Mouse (Mus musculus) right cerebral cortex, postnatal 36 days (tissue): Measurements from ENCODE around the gene Acer3.
A peak's percentile ranks its signal among the peaks of the same experiment; 100 is the strongest.
"Not testable (repeated sequence)": the region's sequence is repeated elsewhere in the genome, so short reads cannot be mapped to it uniquely, and the experiment has no call there.

ENCODE experiments used
- DNase-seq, 2 experiments: peaks; one replicate each; pipeline ENCODE4 v3.0.0; 2022; ENCODE audit warnings: low spot score in 2 of 2, mixed read lengths in 1 of 2

Gene Acer3

DNA sequence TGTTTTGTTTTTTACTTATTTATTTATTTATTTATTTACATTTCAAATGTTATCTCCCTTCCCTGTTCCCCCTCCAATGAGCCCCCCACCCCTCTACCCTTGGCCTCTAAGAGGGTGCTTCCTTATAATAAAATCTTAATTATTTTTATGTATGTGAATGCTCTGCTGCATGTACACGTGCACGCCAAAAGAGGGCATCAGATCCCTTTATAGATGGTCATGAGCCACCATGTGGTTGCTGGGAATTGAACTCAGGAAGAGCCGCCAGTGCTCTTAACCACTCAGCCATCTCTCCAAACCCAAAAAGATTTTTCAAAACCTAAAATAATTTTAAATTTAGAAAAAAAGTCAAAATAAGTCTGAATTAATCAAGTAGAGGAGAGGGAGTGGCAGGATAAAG, 31.4 kb downstream of the Acer3 start:
- no peak for DNase-seq

DNA sequence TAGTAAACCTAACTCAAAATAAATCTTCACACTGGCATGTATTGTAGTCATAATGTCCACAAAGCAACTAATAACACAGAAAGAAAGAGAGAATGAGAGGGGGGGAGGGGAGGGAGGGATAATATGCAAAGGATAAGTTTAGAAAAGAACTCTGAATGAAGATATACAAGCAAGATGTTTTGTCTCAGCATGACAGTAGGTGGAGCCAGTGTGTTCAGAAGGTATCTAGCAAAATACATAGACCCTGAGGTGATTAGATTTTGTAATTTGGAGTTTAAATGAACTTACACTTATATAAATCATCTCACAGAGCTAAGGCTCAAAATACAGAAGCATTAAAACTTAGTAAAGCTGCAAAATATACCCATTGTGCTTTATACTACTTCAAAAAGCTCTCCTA, 44.7 kb downstream of the Acer3 start:
- no peak for DNase-seq

DNA sequence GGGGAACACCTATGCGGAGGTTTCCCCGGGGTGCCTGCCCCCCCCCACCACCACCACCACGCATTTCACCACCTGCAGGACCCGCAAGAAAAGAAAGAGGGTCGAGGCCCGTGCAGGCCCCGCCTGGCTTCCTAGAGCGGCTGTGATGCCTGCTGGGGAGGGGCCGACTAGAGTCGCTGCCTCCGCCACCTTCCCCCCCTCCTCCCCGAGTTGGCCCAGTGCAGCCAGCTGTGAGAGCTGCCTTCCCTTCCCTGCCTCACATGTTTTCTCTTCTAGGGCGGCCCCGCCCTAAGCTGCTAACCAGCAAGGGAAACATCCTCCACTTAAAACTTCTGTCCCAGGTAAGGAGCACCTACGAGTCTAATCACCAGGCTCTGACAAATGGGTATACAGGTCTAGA, 52.8 kb downstream of the Acer3 start:
- DNase-seq: not testable (repeated sequence)

DNA sequence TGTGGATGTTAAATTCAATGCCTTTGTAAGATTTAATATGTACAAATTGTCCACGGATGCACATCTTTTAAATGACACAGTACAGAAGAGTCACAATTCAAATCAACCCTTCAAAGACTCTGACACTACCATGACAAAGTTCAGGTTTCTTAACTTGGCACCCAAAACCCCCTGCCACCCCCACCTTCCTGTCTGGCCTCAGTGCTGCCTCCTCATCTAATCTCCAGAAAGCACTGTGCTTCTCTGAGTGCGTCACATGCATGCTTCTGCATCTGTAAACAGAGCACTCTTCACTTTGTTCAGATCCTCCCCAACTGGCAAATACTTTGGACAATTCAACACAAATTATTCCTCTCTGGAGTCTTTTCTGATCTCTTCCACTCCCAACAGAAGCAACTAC, 68.5 kb downstream of the Acer3 start:
- no peak for DNase-seq

DNA sequence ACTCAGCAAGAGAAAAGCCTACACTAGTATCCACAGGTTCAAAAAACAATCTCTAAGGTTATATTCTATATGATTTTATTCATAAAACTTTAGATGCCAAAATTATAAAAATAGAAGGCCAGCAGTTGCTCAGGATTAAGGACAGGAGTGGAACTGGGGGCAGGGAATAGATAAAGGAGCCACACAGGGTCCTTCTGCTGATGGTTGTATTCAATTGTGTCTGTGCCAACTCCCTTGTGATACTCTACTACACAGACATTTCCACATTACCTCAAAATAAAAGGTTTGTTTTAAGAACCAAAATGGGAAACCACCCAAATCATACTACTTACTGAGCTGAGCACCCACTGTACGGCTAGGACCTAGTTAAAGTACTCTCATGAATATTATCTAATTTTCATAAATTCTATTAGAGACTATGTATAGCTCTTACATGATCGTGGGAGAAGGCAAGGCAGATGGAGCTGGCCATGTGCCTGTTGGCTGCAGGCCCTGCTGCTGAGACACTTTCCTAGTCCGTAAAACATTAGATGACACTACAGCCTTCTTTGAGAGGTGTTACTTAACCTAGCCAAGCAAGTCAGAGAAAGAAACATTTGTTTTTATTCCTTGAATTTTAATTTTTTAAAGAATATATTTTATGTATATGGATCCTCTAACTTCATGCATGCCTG, 84.2 kb downstream of the Acer3 start:
- DNase-seq: peak; percentile 10 to 22

DNA sequence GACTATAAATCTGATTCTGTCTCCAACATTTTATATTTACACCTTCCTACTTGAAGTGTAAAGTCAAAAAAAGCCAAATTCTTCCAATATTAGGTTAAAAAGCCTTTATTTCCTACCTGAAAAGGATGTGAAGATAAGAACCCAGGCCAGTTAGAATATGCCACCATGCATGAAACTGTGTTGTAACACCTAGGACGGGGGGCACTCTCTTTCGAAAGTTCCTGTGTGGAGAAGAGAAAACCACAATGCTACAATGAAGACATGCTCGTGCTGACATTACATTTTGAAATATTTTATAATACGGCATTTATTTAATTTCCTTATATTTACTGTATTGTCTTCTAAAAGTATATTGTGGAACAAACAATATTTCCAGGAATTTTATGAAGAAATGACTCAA, 97.2 kb downstream of the Acer3 start:
- no peak for DNase-seq

DNA sequence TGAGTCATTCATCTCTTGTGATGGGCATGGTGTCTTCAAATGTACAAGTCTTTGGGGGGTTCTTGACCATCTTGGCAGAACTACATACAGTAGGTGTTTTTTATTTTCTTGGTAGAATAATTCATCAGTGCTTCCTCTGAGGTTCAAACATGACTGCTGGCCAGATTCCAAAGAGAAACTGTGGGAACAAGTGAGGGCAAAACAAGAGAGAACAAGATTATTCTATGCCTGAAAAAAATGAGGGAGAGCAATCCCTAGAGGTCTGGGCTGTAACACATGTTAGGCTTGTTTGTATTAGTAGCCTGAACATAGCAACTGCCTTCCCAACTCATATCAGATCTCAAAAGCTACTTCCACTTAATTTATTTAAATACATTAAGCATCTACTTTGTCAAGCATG, 104.3 kb downstream of the Acer3 start:
- DNase-seq: no peak

DNA sequence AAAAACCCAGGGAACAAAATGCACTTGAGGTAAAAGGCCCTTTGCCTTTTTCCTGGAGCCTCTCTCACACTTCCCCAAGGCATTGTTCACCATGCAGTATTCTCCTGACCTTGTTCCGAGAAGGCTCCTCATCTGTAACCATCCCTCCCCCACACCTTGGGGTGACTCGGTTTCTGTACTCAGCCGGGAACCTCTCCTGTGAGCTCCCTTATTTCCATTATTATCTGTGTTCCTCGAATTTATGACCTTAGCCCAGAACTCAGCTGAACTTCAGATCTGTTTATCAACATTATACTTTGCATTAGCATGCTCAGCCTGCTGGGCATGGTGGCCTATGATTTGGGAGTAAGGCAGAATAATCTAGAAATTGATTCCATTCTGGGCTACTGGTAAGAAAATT, 118.1 kb downstream of the Acer3 start:
- no peak for DNase-seq

DNA sequence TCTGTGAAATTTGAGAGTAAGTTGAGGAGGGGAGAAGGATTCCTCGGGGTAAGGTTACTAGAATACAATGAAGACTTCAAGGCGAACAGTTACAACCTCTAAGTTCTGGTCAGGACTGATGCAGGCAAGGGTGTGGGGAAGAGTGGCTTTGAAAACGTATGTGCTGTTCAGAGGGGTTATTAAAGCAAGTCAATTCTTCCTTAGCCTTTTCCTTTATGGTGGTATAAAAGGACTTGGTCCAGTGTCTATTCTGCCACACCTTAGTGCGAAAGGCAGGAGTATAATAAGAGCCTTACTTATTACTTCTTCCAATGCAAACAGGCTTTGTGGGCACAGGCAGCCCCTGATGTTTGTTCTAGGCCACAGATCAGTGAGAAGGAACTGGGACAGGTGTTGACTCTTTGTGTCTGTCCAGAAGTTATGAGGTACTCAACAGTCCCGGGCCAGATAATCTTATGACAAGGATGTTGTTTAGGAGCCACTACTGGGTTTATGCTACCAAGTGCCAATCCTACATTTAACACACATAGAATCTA, 119.4 kb downstream of the Acer3 start:
- DNase-seq: no peak

DNA sequence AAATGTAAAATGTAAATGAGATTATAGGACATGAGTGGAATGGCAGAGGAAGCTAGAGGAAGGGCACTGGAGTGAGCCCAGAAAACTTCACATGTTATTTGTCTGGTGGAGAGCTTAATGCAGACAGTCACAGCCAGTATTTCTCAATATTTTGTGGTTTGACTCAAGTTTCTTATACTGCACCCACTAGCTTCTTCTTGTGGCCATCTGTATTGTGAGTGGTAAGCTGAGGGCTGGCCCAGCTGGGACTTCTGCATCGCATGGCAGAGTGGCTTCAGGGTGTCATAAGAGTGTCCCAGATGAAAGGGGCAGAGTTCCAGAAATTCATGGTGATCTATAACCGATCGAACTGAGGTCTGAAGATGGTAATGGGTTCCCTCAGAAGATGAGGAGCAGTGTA, 120.6 kb downstream of the Acer3 start:
- DNase-seq: no peak

DNA sequence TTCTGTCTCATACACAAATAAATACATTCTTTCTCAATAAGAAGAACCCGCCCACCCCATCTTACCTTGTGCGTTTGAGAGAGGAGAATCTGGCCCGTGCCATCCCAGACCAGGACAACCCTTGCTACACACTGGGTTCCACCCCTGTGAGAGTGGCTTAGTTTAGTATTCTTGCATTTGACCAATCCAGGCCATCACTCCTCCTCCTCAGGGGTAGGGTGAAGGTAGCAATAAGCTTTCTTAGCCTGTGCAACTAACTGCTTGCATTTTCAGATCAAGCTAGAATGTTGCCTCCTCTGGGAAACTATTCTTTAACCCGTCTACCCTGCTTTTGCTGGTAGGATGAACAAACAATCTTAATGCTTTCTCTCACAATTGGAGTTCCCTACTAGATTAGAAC, 121.6 kb downstream of the Acer3 start, which contains the start of gene B3gnt6:
B3gnt6 (minus strand) TSS at position 101 of the 400 bp plus-strand sequence.
- DNase-seq: no peak

DNA sequence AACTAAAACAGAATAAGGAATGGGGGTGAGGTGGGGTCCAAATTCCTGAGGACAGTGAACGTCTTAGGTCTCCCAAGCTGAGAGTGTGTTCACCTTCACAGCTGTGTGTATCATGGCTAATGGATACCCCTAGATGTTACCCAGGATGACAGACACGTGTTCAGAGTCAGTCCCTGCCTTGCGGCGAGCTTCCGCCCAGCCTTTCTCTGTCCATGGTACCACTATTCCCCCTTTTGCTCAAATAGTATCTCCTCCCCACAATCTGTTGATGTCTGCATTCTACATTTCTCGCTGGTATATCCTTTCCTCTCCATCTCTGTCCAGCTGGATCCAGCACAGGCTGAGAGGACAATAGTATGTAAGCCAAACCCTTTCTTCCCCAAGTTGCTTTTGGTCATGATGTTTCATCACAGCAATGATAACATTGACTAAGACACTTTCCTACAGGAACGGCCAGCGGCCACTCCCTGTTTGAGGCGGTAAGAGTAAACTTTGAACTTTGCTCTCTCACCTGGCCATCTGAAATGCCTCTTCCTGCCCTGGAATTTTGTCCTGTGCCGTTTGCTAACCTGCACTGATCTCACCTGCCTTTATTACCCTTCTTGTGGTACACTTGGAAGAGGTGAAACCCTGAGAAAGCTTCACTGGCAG, 125.7 kb downstream of the Acer3 start:
- DNase-seq: no peak

DNA sequence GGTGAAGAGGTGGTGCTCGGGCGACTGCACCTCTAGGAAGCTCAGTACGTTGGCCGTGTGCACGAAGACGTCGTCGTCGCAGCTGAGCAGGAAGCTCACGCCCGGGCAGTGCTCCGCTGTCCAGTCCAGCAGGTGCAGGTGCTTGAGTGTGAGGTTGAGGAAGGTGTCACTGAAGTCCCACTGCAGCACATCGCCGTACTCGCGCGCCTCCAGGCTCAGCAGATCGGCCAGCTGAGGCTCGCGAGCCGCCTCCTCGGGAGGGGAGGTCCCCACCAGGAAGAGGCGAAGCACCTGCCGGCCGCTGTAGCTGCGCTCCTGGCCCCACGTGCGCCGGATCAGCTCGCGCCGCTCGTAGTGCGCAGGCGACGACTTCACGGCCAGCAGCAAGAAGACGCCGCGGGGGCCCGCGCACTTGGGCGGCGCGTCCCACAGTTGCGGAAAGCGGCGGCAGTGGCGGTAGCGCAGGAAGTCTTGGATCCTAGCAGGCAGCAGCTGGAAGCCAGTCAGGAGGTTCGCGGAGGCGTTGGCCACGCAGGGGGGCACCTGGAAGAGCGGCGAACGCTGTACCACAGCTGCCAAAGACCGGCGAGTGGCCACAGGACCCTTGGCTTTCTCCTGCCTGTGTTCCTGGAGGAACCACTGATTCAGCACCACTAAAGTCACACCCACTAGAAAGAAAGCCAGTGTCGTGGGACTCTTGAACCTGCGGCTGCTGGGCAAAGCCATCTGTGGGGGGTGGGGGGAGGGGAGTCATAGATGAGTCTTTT, 126.8 kb downstream of the Acer3 start:
- DNase-seq: no peak

DNA sequence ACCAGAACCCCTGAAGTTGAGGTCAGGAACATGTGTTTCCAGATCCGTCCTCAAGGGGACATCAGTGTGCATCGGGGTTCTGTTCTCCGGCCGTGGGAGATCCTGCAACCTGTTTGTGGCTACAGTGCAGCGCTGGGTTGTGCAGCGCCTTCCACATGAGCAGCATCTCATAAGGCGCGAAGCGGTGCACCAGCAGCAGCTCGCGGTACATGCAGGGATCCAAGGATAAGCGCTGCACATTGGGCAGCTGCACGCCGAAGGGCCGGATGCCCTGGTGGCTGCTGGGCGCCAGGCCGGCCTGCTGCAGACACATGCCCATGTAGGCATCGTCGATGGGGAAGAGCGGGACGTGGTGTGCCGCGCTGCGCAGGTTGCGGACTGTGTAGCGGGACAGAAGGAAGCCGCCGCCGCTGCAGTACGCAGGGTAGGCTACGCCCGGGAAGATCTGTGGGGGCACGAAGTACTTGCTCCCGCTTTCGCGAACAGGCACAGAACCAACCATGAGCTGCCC, 127.4 kb downstream of the Acer3 start:
- no peak for DNase-seq

DNA sequence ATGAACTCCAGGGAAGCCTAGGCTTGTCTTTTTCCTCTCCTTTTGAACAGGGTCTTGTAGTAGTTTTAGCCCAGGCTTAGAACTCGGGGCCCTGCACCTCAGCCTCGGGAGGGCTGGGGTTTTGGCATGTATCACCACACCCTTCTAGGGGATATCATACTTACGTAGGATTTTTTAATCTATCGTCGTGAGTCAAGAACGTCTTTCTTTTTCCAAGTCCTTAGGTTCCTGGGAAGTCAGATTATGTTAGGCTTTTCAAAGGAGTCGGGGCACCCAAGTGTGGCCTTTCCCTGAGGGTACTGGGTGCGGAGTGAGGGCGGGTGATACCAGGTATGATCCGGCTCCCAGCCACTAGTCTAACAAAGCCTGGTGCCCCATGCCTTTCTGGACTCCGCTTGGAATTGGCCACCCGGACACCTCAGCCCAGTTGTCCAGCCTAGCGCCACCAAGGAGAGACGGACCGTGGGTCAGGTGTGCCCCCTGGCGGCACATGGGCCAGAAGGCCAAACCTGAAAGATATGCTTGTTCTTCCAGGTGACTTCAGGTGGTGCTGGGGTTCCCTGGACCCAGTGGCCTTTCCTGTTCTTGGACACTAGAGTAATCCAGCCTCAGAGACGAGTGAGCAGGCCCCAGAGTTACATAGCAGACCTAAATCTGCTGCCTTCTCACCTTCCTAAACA, 129.3 kb downstream of the Acer3 start:
- DNase-seq: no peak

DNA sequence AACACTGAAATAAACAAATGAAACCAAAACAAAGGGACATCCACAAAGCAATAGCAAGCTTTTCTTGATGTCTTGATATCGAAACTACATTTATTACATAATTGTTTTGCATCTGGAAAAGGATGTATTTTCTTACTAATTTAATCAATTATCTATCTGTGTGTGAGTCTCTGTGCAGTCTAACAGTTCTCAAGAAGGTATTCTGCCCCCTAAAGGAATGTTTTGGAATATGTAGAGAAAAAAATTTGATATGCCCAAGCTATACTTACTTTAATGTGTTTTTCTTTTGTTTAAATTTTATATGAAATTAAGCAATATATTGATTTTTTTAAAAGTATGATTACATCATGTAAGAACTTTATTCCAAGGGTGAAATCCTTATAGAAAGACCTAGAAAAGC, 130.4 kb downstream of the Acer3 start:
- DNase-seq: no peak

DNA sequence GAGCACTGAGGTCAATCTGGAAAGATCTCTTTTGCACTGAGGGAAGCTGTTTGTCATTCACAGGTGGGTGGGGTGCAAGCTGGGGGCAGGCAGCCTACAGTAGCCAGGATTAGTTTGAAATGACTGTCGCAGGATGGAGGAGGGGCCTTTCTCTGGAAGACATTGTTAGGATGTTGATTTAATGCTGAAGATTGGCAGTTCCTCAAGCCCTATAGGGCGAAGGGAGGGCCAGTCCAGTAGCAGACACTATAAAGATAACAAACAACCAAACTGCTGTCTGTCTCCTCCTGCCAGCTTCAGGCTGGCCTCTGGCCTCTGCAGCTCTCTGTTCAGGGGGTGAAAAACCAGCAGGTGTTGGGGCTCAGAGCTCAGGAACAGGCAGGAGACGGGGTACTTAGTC, 131.3 kb downstream of the Acer3 start:
- no peak for DNase-seq

DNA sequence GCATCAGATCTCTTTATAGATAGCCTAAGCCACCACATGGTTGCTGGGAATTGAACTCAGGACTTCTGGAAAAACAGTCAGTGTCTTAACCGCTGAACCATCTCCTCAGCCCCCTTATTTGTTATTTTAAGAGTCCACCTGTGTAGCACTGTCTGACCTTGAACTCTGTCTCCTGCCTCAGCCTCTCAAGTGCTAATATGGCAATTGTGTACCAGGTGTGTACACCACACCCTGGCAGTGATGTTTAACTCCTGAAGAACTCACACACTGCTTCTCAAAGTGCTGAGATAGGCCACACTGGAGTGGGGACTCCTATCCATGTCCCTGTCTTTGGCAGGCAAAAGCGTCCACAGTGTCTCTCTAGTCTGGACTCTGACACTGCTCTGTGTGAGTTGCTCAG, 132.3 kb downstream of the Acer3 start:
- no peak for DNase-seq

DNA sequence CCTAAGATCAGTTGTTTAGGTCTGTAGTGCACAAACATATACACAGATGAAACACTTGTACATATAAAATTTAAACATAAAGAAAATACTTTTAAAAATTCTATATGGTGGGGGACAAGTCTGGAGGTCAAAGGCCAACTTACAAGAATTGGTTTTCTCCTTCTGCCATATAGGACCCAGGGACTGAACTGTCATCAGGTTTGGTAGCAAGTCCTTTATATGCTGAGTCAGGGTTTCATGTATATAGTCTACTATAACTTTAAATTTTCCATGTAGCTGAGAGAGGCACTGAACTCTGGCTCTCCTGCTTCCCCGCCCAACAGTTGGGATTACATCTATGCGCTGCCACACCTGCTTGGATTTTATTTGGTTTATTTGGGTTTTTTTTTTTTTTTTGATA, 132.8 kb downstream of the Acer3 start:
- DNase-seq: no peak

DNA sequence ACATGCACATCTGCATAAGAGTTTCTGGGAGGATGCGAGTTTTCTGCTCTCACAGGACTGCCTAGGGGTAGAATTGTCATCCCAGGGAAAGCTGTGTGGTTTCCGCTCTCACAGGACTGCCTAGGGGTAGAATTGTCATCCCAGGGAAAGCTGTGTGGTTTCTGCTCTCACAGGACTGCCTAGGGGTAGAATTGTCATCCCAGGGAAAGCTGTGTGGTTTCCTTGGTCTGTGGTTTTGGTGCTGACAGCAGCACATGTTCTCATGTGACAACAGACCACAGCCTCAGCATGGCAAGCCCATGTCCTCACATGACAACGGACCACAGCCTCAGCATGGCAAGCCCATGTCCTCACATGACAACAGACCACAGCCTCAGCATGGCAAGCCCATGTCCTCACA, 133.7 kb downstream of the Acer3 start:
- not testable (repeated sequence) for DNase-seq

DNA sequence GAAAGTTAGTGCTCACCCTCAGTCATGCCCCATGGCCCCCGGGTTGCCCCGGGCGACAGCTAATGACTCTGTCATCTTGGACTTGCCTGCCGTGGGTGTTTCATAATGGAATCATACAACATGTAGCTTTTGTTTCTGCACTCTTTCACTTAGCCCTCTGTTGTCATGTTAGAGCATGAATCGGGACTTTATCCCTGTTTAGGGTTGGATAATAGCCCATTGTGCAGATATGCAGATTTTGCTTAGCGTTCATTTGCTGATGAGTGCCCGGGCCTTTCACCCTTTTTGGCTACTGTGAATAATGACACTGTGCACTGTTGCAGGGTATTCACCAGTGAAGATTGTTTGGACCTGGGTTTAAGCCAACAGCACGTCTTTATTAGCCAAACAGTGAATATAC, 134.4 kb downstream of the Acer3 start:
- no peak for DNase-seq

DNA sequence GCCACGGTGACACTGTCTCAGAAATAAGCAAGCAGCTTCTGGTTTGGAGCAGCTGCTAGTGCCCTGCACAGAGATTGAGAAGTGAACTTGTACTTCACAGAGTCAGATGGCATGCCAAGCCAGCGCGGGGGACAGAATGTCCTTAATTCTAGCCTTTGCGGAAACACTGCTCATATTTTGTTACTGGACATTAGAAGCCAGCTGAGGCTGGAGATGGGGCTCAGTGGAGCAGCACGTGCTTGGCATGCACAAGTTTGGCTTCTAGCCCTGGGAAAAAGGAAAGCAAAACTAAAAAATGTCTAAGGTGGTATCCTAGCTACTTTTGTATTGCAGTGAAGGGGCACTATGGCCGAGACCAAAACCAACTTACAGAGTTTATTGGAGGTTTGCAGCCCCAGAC, 135.7 kb downstream of the Acer3 start:
- DNase-seq: peak in 1 of 2 experiments; percentile 31
